Mouse (Mus musculus): ENCODE data around the gene Rps3. TPM values are rescaled to one million over a fixed set of nuclear protein-coding genes. Genes with fewer than 3 reads are reported as not detected.

Rps3 gene
- polyA plus RNA-seq, 1 experiment from 2014 or later, result 875 TPM

- no peak overlapping the region for H3K4me2 ChIP-seq (replicated peaks)
- no peak overlapping the region for H3K9ac ChIP-seq
- WGBS, result 67% methylated on average over 14 of the region's 14 CpGs
- H3K27me3 ChIP-seq (replicated peaks), result no peaks in the 10 kb centered on the region
- H3K9me3 ChIP-seq, result no peaks in the 10 kb centered on the region
- H3K36me3 ChIP-seq, result no peaks in the 10 kb centered on the region
- ATAC-seq, result no peak
- peaks cover 26% of the 10 kb centered on the region for H3K4me1 ChIP-seq (replicated peaks)
- H3K27ac ChIP-seq, result no peak overlapping the region
- no peak overlapping the region for H3K4me3 ChIP-seq (replicated peaks)
Measured at GRCm38 (mm10) chr7:99432248-99432647, 51.3 kb downstream of the Rps3 start.

GRCm38 (mm10) chr7:99430246-99430645, 53.3 kb downstream of the Rps3 start:
- no peaks in the 10 kb centered on the region for H3K36me3 ChIP-seq
- WGBS, result 71% methylated on average over 11 of the region's 11 CpGs
- H3K4me2 ChIP-seq (replicated peaks), result no peak overlapping the region
- H3K4me3 ChIP-seq (replicated peaks), result no peak overlapping the region
- no peak overlapping the region for H3K9ac ChIP-seq
- H3K4me1 ChIP-seq (replicated peaks), result peaks cover 18% of the 10 kb centered on the region
- ATAC-seq, result no peak
- H3K27me3 ChIP-seq (replicated peaks), result no peaks in the 10 kb centered on the region
- no peaks in the 10 kb centered on the region for H3K9me3 ChIP-seq
- no peak overlapping the region for H3K27ac ChIP-seq

GRCm38 (mm10) chr7:99429786-99430185, 53.8 kb downstream of the Rps3 start:
- no peak for ATAC-seq
- no peak overlapping the region for H3K9ac ChIP-seq
- H3K36me3 ChIP-seq, result no peaks in the 10 kb centered on the region
- no peak overlapping the region for H3K4me3 ChIP-seq (replicated peaks)
- H3K4me1 ChIP-seq (replicated peaks), result peaks cover 17% of the 10 kb centered on the region
- WGBS, result 51% methylated on average over 6 of the region's 6 CpGs
- no peaks in the 10 kb centered on the region for H3K27me3 ChIP-seq (replicated peaks)
- no peaks in the 10 kb centered on the region for H3K9me3 ChIP-seq
- H3K27ac ChIP-seq, result no peak overlapping the region
- H3K4me2 ChIP-seq (replicated peaks), result no peak overlapping the region

GRCm38 (mm10) chr7:99428836-99429235, 54.7 kb downstream of the Rps3 start:
- Histone ChIP-seq H3K27ac (no peak overlapping the region), H3K9ac (no peak overlapping the region), H3K9me3 (no peaks in the 10 kb centered on the region), H3K27me3 (replicated peaks) (no peaks in the 10 kb centered on the region), H3K4me2 (replicated peaks) (no peak overlapping the region), H3K4me3 (replicated peaks) (no peak overlapping the region), H3K4me1 (replicated peaks) (peaks cover 25% of the 10 kb centered on the region), H3K36me3 (no peaks in the 10 kb centered on the region)
- ATAC-seq, result no peak
- 79% methylated on average over 5 of the region's 5 CpGs for WGBS

GRCm38 (mm10) chr7:99427987-99428386, 55.6 kb downstream of the Rps3 start:
- Histone ChIP-seq H3K4me2 (replicated peaks) (no peak overlapping the region), H3K9me3 (no peaks in the 10 kb centered on the region), H3K36me3 (no peaks in the 10 kb centered on the region), H3K4me3 (replicated peaks) (no peak overlapping the region), H3K27me3 (replicated peaks) (no peaks in the 10 kb centered on the region), H3K4me1 (replicated peaks) (peaks cover 23% of the 10 kb centered on the region), H3K27ac (no peak overlapping the region), H3K9ac (no peak overlapping the region)
- ATAC-seq, result no peak
- 93% methylated on average over 3 of the region's 3 CpGs for WGBS

Other genes starting within 250 kb of the Rps3 start
- 120 and 142 TPM in 2 replicates for gene Mogat2, start 245.1 kb downstream of the Rps3 start, polyA plus RNA-seq (2015; fragmentation: Nextera tagmentation; extraction: Ambion mirVana)
- gene Map6, start 216.3 kb downstream of the Rps3 start, polyA plus RNA-seq (2015; fragmentation: Nextera tagmentation; extraction: Ambion mirVana), result 6.1 and 6.8 TPM in 2 replicates
- 1,021 and 1,056 TPM in 2 replicates for gene Serpinh1, start 130.5 kb downstream of the Rps3 start, polyA plus RNA-seq (2015; fragmentation: Nextera tagmentation; extraction: Ambion mirVana)
- gene Gdpd5, start 102.3 kb downstream of the Rps3 start, polyA plus RNA-seq (2015; fragmentation: Nextera tagmentation; extraction: Ambion mirVana), result 15.4 and 15.9 TPM in 2 replicates
- 0.49 and 0.62 TPM in 2 replicates for gene Klhl35, start 17.7 kb downstream of the Rps3 start, polyA plus RNA-seq (2015; fragmentation: Nextera tagmentation; extraction: Ambion mirVana)
- gene Arrb1, start 51.7 kb upstream of the Rps3 start, polyA plus RNA-seq (2015; fragmentation: Nextera tagmentation; extraction: Ambion mirVana), result 8.5 and 9.0 TPM in 2 replicates
- 1.3 and 1.4 TPM in 2 replicates for gene Tpbgl, start 143.4 kb upstream of the Rps3 start, polyA plus RNA-seq (2015; fragmentation: Nextera tagmentation; extraction: Ambion mirVana)
- gene Slco2b1, start 227.6 kb upstream of the Rps3 start, polyA plus RNA-seq (2015; fragmentation: Nextera tagmentation; extraction: Ambion mirVana), result 2.7 and 3.1 TPM in 2 replicates
- gene Olfr520, start 246.5 kb upstream of the Rps3 start, polyA plus RNA-seq (2015; fragmentation: Nextera tagmentation; extraction: Ambion mirVana), result not detected in 2 replicates